Mouse (Mus musculus): Measurements from ENCODE around the gene Apba2.

The Apba2 gene

GRCm38 (mm10) chr7:64691831-64692230 lies 190.3 kb downstream of the Apba2 start:
- no peaks in the 10 kb centered on the region for H3K27me3 ChIP-seq (ENCODE audit: control insufficient read depth, insufficient read depth, low read length, poor library complexity, severe bottlenecking)
- H3K36me3 ChIP-seq (ENCODE audit: control insufficient read depth, insufficient read depth, low read length, poor library complexity, severe bottlenecking): no peaks in the 10 kb centered on the region
- no peak for DNase-seq (ENCODE audit: low read depth, low spot score)

GRCm38 (mm10) chr7:64694937-64695336 lies 193.4 kb downstream of the Apba2 start:
- H3K27me3 ChIP-seq (ENCODE audit: control insufficient read depth, insufficient read depth, low read length, poor library complexity, severe bottlenecking): no peaks in the 10 kb centered on the region
- DNase-seq (ENCODE audit: low read depth, low spot score): no peak
- H3K36me3 ChIP-seq (ENCODE audit: control insufficient read depth, insufficient read depth, low read length, poor library complexity, severe bottlenecking): no peaks in the 10 kb centered on the region

GRCm38 (mm10) chr7:64696521-64697281 lies 195.2 kb downstream of the Apba2 start:
- Histone ChIP-seq H3K36me3 (ENCODE audit: control insufficient read depth, insufficient read depth, low read length, poor library complexity, severe bottlenecking) (no peaks in the 10 kb centered on the region), H3K27me3 (ENCODE audit: control insufficient read depth, insufficient read depth, low read length, poor library complexity, severe bottlenecking) (no peaks in the 10 kb centered on the region)
- DNase-seq (ENCODE audit: low read depth, low spot score): no peak

- DNase-seq (ENCODE audit: low read depth, low spot score): no peak
- Histone ChIP-seq H3K27me3 (ENCODE audit: control insufficient read depth, insufficient read depth, low read length, poor library complexity, severe bottlenecking) (no peaks in the 10 kb centered on the region), H3K36me3 (ENCODE audit: control insufficient read depth, insufficient read depth, low read length, poor library complexity, severe bottlenecking) (no peaks in the 10 kb centered on the region)
Measured at GRCm38 (mm10) chr7:64697791-64698337, 196.4 kb downstream of the Apba2 start.

GRCm38 (mm10) chr7:64704060-64704595 lies 202.6 kb downstream of the Apba2 start:
- H3K27me3 ChIP-seq (ENCODE audit: control insufficient read depth, insufficient read depth, low read length, poor library complexity, severe bottlenecking): no peaks in the 10 kb centered on the region
- H3K36me3 ChIP-seq (ENCODE audit: control insufficient read depth, insufficient read depth, low read length, poor library complexity, severe bottlenecking): no peaks in the 10 kb centered on the region
- no peak for DNase-seq (ENCODE audit: low read depth, low spot score)

GRCm38 (mm10) chr7:64708176-64708575 lies 206.7 kb downstream of the Apba2 start:
- H3K27me3 ChIP-seq (ENCODE audit: control insufficient read depth, insufficient read depth, low read length, poor library complexity, severe bottlenecking): no peaks in the 10 kb centered on the region
- H3K36me3 ChIP-seq (ENCODE audit: control insufficient read depth, insufficient read depth, low read length, poor library complexity, severe bottlenecking): no peaks in the 10 kb centered on the region
- no peak for DNase-seq (ENCODE audit: low read depth, low spot score)

GRCm38 (mm10) chr7:64709520-64710262 lies 208.2 kb downstream of the Apba2 start:
- H3K36me3 ChIP-seq (ENCODE audit: control insufficient read depth, insufficient read depth, low read length, poor library complexity, severe bottlenecking): no peaks in the 10 kb centered on the region
- no peak for DNase-seq (ENCODE audit: low read depth, low spot score)
- no peaks in the 10 kb centered on the region for H3K27me3 ChIP-seq (ENCODE audit: control insufficient read depth, insufficient read depth, low read length, poor library complexity, severe bottlenecking)

- DNase-seq (ENCODE audit: low read depth, low spot score): no peak
- no peaks in the 10 kb centered on the region for H3K27me3 ChIP-seq (ENCODE audit: control insufficient read depth, insufficient read depth, low read length, poor library complexity, severe bottlenecking)
- H3K36me3 ChIP-seq (ENCODE audit: control insufficient read depth, insufficient read depth, low read length, poor library complexity, severe bottlenecking): no peaks in the 10 kb centered on the region
Measured at GRCm38 (mm10) chr7:64716286-64716685, 214.8 kb downstream of the Apba2 start.

GRCm38 (mm10) chr7:64723313-64723712 lies 221.8 kb downstream of the Apba2 start:
- DNase-seq (ENCODE audit: low read depth, low spot score): no peak
- Histone ChIP-seq H3K36me3 (ENCODE audit: control insufficient read depth, insufficient read depth, low read length, poor library complexity, severe bottlenecking) (no peaks in the 10 kb centered on the region), H3K27me3 (ENCODE audit: control insufficient read depth, insufficient read depth, low read length, poor library complexity, severe bottlenecking) (no peaks in the 10 kb centered on the region)

GRCm38 (mm10) chr7:64724409-64724808 lies 222.9 kb downstream of the Apba2 start:
- H3K27me3 ChIP-seq (ENCODE audit: control insufficient read depth, insufficient read depth, low read length, poor library complexity, severe bottlenecking): no peaks in the 10 kb centered on the region
- H3K36me3 ChIP-seq (ENCODE audit: control insufficient read depth, insufficient read depth, low read length, poor library complexity, severe bottlenecking): no peaks in the 10 kb centered on the region
- DNase-seq (ENCODE audit: low read depth, low spot score): no peak

- H3K36me3 ChIP-seq (ENCODE audit: control insufficient read depth, insufficient read depth, low read length, poor library complexity, severe bottlenecking): no peaks in the 10 kb centered on the region
- no peaks in the 10 kb centered on the region for H3K27me3 ChIP-seq (ENCODE audit: control insufficient read depth, insufficient read depth, low read length, poor library complexity, severe bottlenecking)
- DNase-seq (ENCODE audit: low read depth, low spot score): no peak
Measured at GRCm38 (mm10) chr7:64725967-64726695, 224.6 kb downstream of the Apba2 start.

- DNase-seq (ENCODE audit: low read depth, low spot score): no peak
- Histone ChIP-seq H3K27me3 (ENCODE audit: control insufficient read depth, insufficient read depth, low read length, poor library complexity, severe bottlenecking) (no peaks in the 10 kb centered on the region), H3K36me3 (ENCODE audit: control insufficient read depth, insufficient read depth, low read length, poor library complexity, severe bottlenecking) (no peaks in the 10 kb centered on the region)
Measured at GRCm38 (mm10) chr7:64728181-64728591, 226.7 kb downstream of the Apba2 start.

GRCm38 (mm10) chr7:64728816-64729215 lies 227.3 kb downstream of the Apba2 start:
- H3K36me3 ChIP-seq (ENCODE audit: control insufficient read depth, insufficient read depth, low read length, poor library complexity, severe bottlenecking): no peaks in the 10 kb centered on the region
- no peaks in the 10 kb centered on the region for H3K27me3 ChIP-seq (ENCODE audit: control insufficient read depth, insufficient read depth, low read length, poor library complexity, severe bottlenecking)

GRCm38 (mm10) chr7:64729785-64730184 lies 228.3 kb downstream of the Apba2 start:
- Histone ChIP-seq H3K27me3 (ENCODE audit: control insufficient read depth, insufficient read depth, low read length, poor library complexity, severe bottlenecking) (no peaks in the 10 kb centered on the region), H3K36me3 (ENCODE audit: control insufficient read depth, insufficient read depth, low read length, poor library complexity, severe bottlenecking) (no peaks in the 10 kb centered on the region)
- DNase-seq (ENCODE audit: low read depth, low spot score): no peak

More at GRCm38 (mm10) chr7:64728816-64729215, 227.3 kb downstream of the Apba2 start:
- DNase-seq (ENCODE audit: low read depth, low spot score): no peak
